Mouse (Mus musculus): ENCODE data around the gene Slc2a5. TPM values are rescaled to one million over a fixed set of nuclear protein-coding genes. Genes with fewer than 3 reads are reported as not detected.

Gene Slc2a5
- polyA plus RNA-seq, 1 experiment from 2014 or later, result 1.8 TPM

DNA sequence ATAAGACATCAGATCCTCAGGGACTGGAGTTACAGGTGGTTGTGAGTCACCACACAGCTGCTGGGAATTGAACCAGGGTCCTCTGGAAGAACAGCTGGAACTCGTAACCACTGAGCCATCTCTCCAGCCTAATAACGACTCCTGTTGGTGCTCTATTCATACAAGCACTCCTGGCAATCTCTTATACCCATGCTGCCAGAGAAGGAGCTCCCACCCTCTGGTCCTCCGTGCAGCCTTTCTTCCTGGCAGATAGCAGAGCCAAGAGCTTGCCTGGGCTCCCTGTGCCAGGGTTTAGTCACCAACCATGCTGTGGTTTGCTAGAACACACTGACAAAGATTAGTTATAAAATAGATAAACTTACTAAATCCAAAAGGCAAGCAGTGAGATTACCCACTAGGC is 9.4 kb upstream of the Slc2a5 start:
- Histone ChIP-seq H3K4me3 (ENCODE audit: low read depth, low read length) (no peak overlapping the region), H3K9ac (ENCODE audit: low read length) (no peak overlapping the region), H3K27ac (replicated peaks; ENCODE audit: low read depth, low read length) (no peak overlapping the region), H3K36me3 (ENCODE audit: control insufficient read depth, insufficient read depth, low read length) (no peaks in the 10 kb centered on the region), H3K27me3 (ENCODE audit: control insufficient read depth, insufficient read depth, low read length) (no peaks in the 10 kb centered on the region), H3K4me1 (ENCODE audit: control insufficient read depth, insufficient read depth, low read length) (no peaks in the 10 kb centered on the region), H3K9me3 (ENCODE audit: control insufficient read depth, low read length) (no peaks in the 10 kb centered on the region), H3K4me2 (ENCODE audit: low read depth, severe bottlenecking) (no peak overlapping the region)
- WGBS, result 65% methylated on average over 3 of the region's 3 CpGs
- ATAC-seq (ENCODE audit: insufficient number of reproducible peaks, low FRiP score, low TSS enrichment, low read depth), result no peak
- no peak for DNase-seq (ENCODE audit: low spot score)

DNA sequence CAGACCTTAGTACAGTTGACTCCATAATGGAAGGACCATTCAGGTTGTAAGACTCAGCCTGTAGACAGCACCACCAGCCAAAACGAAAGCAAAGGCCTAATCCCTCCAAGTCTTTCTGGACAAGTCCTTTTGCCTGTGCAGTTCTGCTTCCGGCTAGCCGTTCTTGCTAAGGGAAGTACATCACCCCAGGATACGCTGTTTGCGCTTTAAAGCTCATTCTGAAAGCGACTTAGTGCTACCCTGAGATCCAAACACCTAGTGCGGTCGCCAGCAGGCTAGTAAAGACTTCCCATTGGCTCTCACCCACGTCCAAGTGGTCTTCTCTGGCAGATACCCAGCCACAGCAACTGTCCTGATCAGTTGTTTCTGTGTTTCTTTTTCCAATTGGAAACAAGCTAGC is 8.7 kb upstream of the Slc2a5 start:
- no peaks in the 10 kb centered on the region for H3K27me3 ChIP-seq (ENCODE audit: control insufficient read depth, insufficient read depth, low read length)
- no peaks in the 10 kb centered on the region for H3K36me3 ChIP-seq (ENCODE audit: control insufficient read depth, insufficient read depth, low read length)
- no peak for ATAC-seq (ENCODE audit: insufficient number of reproducible peaks, low FRiP score, low TSS enrichment, low read depth)
- no peak overlapping the region for H3K9ac ChIP-seq (ENCODE audit: low read length)
- H3K4me2 ChIP-seq (ENCODE audit: low read depth, severe bottlenecking), result no peak overlapping the region
- H3K9me3 ChIP-seq (ENCODE audit: control insufficient read depth, low read length), result no peaks in the 10 kb centered on the region
- DNase-seq (ENCODE audit: low spot score), result no peak
- no peak overlapping the region for H3K27ac ChIP-seq (replicated peaks; ENCODE audit: low read depth, low read length)
- WGBS, result 75% methylated on average over 9 of the region's 9 CpGs
- H3K4me3 ChIP-seq (ENCODE audit: low read depth, low read length), result no peak overlapping the region
- H3K4me1 ChIP-seq (ENCODE audit: control insufficient read depth, insufficient read depth, low read length), result no peaks in the 10 kb centered on the region

DNA sequence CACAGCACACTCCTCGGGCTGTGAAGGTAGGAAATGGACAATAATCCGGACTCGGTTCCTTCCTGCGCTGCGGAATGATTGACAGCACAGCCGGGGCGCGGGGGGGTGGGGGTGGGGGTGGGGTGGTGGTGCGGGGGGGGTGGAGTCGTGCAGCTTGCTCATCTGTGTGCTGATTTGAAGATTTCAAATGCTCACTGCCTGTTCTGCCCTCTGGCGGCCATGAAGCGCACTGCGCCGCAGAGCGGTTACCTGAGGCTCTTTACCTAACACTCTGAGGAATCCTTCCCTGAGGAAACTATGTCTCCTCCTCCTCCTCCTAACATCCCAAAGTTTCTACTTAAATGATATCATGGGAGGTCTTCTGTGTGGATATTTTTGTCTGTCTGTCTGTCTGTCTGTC is 6.2 kb upstream of the Slc2a5 start:
- Histone ChIP-seq H3K36me3 (ENCODE audit: control insufficient read depth, insufficient read depth, low read length) (no peaks in the 10 kb centered on the region), H3K4me1 (ENCODE audit: control insufficient read depth, insufficient read depth, low read length) (no peaks in the 10 kb centered on the region), H3K27me3 (ENCODE audit: control insufficient read depth, insufficient read depth, low read length) (no peaks in the 10 kb centered on the region), H3K4me2 (ENCODE audit: low read depth, severe bottlenecking) (no peak overlapping the region), H3K9me3 (ENCODE audit: control insufficient read depth, low read length) (no peaks in the 10 kb centered on the region), H3K27ac (replicated peaks; ENCODE audit: low read depth, low read length) (no peak overlapping the region), H3K4me3 (ENCODE audit: low read depth, low read length) (no peak overlapping the region), H3K9ac (ENCODE audit: low read length) (no peak overlapping the region)
- no peak for ATAC-seq (ENCODE audit: insufficient number of reproducible peaks, low FRiP score, low TSS enrichment, low read depth)
- peak; percentile 81 for DNase-seq (ENCODE audit: low spot score)
- WGBS, result 6% methylated on average over 15 of the region's 15 CpGs

DNA sequence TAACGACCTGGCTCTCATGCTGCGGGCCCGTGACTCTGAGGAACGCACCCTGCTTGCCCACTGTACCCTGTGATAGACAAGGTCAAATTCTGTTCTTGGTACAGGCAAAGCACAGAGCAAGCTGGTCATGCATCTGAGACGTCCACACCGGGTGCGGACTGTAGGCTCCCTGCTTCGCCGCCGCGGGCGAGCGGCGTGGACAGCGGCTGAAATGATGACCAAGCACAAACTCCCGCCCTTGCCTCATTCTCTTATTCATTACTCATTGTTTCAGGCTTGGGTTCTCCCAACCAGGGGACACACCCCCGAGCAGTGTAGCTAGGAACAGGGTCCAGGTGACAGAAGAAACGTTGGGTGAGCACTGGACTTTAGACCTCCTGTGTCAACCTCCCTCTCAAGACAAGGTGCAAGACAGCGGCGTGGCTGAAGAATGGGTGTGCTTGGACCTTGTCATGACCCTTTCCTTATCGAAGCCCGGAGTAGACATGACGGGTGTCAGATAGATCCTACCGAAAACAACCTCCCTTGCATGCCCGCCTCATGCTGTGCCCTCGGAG is 4.5 kb upstream of the Slc2a5 start:
- no peak for ATAC-seq (ENCODE audit: insufficient number of reproducible peaks, low FRiP score, low TSS enrichment, low read depth)
- Histone ChIP-seq H3K9ac (ENCODE audit: low read length) (no peak overlapping the region), H3K4me3 (ENCODE audit: low read depth, low read length) (no peak overlapping the region), H3K27me3 (ENCODE audit: control insufficient read depth, insufficient read depth, low read length) (no peaks in the 10 kb centered on the region), H3K9me3 (ENCODE audit: control insufficient read depth, low read length) (no peaks in the 10 kb centered on the region), H3K4me2 (ENCODE audit: low read depth, severe bottlenecking) (no peak overlapping the region), H3K27ac (replicated peaks; ENCODE audit: low read depth, low read length) (no peak overlapping the region), H3K36me3 (ENCODE audit: control insufficient read depth, insufficient read depth, low read length) (no peaks in the 10 kb centered on the region), H3K4me1 (ENCODE audit: control insufficient read depth, insufficient read depth, low read length) (peaks cover 6% of the 10 kb centered on the region; the same call in 1 of the 2 replicates)
- 92% methylated on average over 26 of the region's 26 CpGs for WGBS
- DNase-seq (ENCODE audit: low spot score), result no peak

DNA sequence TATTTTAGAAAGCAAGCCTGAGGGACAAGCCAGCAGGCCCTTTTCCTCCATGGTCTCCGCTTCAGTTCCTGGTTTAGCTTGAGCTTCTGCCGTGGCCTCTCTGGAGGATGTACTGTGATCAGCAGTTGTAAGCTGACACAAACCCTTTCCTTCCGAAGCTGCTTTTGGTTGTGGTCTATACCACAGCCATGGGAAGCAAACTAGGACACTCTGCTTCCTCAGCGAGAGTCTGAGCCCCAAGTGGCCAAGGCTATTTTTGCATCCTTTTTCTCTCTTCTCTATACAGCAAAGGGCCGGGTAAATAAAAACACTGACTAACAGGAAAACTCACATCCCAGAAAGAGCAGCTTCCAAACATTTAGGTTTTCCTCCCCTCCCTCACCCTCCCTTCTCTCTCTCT is 1.8 kb upstream of the Slc2a5 start:
- no peak for DNase-seq (ENCODE audit: low spot score)
- WGBS, result 58% methylated on average over 5 of the region's 5 CpGs

DNA sequence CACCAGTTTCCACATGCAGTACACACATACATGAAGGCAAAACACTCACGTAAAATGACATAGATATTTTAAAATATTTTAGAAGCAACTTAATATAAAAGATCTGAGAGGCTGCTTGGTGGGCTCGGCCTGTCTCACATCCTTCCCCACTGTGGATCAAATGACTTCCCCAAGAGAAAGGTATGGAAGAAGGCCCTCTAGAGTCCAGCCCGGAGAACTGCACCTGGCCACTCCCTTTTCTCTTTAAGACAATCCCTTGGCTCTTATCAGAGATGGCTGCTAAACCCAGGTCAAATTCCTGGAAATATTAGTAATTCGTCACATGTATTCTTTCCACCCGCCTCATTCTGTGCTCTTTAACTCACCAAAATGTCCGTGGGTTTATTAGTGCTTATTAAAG is 920 bp upstream of the Slc2a5 start:
- WGBS, result 63% methylated on average over 6 of the region's 6 CpGs
- Histone ChIP-seq H3K27me3 (ENCODE audit: control insufficient read depth, insufficient read depth, low read length) (no peaks in the 10 kb centered on the region), H3K9me3 (ENCODE audit: control insufficient read depth, low read length) (no peaks in the 10 kb centered on the region), H3K4me2 (ENCODE audit: low read depth, severe bottlenecking) (no peak overlapping the region), H3K27ac (replicated peaks; ENCODE audit: low read depth, low read length) (no peak overlapping the region), H3K9ac (ENCODE audit: low read length) (no peak overlapping the region), H3K4me3 (ENCODE audit: low read depth, low read length) (no peak overlapping the region), H3K4me1 (ENCODE audit: control insufficient read depth, insufficient read depth, low read length) (peaks cover 18% of the 10 kb centered on the region), H3K36me3 (ENCODE audit: control insufficient read depth, insufficient read depth, low read length) (no peaks in the 10 kb centered on the region)
- DNase-seq (ENCODE audit: low spot score) (no peak), ATAC-seq (ENCODE audit: insufficient number of reproducible peaks, low FRiP score, low TSS enrichment, low read depth) (no peak)

More for the DNA sequence above, 1.8 kb upstream of the Slc2a5 start:
- H3K4me2 ChIP-seq (ENCODE audit: low read depth, severe bottlenecking), result no peak overlapping the region
- no peak overlapping the region for H3K9ac ChIP-seq (ENCODE audit: low read length)
- H3K27me3 ChIP-seq (ENCODE audit: control insufficient read depth, insufficient read depth, low read length), result no peaks in the 10 kb centered on the region
- H3K4me1 ChIP-seq (ENCODE audit: control insufficient read depth, insufficient read depth, low read length), result peaks cover 18% of the 10 kb centered on the region
- no peaks in the 10 kb centered on the region for H3K36me3 ChIP-seq (ENCODE audit: control insufficient read depth, insufficient read depth, low read length)
- H3K4me3 ChIP-seq (ENCODE audit: low read depth, low read length), result no peak overlapping the region
- H3K9me3 ChIP-seq (ENCODE audit: control insufficient read depth, low read length), result no peaks in the 10 kb centered on the region
- no peak for ATAC-seq (ENCODE audit: insufficient number of reproducible peaks, low FRiP score, low TSS enrichment, low read depth)
- H3K27ac ChIP-seq (replicated peaks; ENCODE audit: low read depth, low read length), result no peak overlapping the region

DNA sequence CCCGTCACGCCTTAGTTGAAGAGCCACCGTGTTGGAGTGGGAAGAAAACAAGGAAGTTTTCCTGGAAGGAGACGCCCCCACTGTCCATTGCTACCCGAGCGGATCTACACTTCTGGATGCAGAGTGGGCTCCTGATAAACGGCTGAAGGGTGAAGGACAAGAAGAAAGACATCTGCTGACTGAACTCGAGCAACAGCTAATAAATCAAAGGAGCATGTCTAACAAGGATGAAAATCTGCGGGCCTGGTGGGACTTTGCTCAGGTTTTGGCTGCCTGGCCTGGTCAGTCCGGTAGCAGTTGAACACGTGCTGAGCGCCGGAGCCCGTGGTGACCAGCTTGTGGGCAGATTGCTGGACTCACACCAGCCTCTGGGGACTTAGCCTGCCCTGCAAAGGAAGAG is 557 bp downstream of the Slc2a5 start:
- H3K4me2 ChIP-seq (ENCODE audit: low read depth, severe bottlenecking), result no peak overlapping the region; the same call in none of the 2 replicates
- 55% methylated on average over 14 of the region's 14 CpGs for WGBS
- H3K4me3 ChIP-seq (ENCODE audit: low read depth, low read length), result no peak overlapping the region
- no peaks in the 10 kb centered on the region for H3K27me3 ChIP-seq (ENCODE audit: control insufficient read depth, insufficient read depth, low read length)
- H3K9ac ChIP-seq (ENCODE audit: low read length), result no peak overlapping the region
- H3K4me1 ChIP-seq (ENCODE audit: control insufficient read depth, insufficient read depth, low read length), result peaks cover 18% of the 10 kb centered on the region
- H3K9me3 ChIP-seq (ENCODE audit: control insufficient read depth, low read length), result no peaks in the 10 kb centered on the region
- ATAC-seq (ENCODE audit: insufficient number of reproducible peaks, low FRiP score, low TSS enrichment, low read depth) (no peak), DNase-seq (ENCODE audit: low spot score) (no peak)
- H3K36me3 ChIP-seq (ENCODE audit: control insufficient read depth, insufficient read depth, low read length), result no peaks in the 10 kb centered on the region
- no peak overlapping the region for H3K27ac ChIP-seq (replicated peaks; ENCODE audit: low read depth, low read length)

DNA sequence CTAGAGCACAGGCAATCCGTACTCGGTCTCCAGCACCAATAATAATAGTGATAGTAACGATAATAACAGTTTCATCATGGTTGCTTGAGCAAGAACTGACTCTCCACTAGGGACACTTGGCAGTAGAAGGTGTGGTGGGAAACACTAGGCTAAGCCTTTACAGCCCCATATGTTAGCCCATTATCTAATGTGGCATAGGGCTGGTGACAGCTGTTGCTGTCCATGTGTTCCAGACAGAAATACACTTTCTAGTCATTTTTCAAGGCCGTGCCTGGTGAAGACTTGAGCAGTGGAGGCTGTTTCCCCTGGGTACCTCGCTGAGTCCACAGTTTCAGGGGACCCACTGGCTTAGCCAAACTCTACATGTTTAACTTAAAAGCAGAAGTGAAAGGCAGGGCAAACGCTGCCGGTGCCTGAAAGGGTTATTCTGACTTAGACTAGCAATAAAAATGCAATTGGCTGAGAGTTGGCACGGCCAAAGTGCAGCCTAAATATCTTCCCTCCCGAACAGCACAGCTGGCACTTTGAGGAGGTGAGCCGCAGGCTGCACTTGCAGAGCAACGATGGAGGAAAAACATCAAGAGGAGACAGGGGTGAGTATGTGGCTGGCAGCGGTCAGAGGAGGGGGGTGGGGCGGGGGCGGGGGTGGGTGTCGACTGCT is 1.2 kb downstream of the Slc2a5 start:
- Histone ChIP-seq H3K4me2 (ENCODE audit: low read depth, severe bottlenecking) (0 out of 2 replicates have a peak overlapping the region, but pooled peaks have one; percentile 12), H3K4me1 (ENCODE audit: control insufficient read depth, insufficient read depth, low read length) (peaks cover 18% of the 10 kb centered on the region), H3K27me3 (ENCODE audit: control insufficient read depth, insufficient read depth, low read length) (no peaks in the 10 kb centered on the region), H3K9me3 (ENCODE audit: control insufficient read depth, low read length) (no peaks in the 10 kb centered on the region), H3K27ac (replicated peaks; ENCODE audit: low read depth, low read length) (no peak overlapping the region), H3K9ac (ENCODE audit: low read length) (no peak overlapping the region), H3K4me3 (ENCODE audit: low read depth, low read length) (no peak overlapping the region), H3K36me3 (ENCODE audit: control insufficient read depth, insufficient read depth, low read length) (no peaks in the 10 kb centered on the region)
- WGBS, result 31% methylated on average over 15 of the region's 15 CpGs
- DNase-seq (ENCODE audit: low spot score), result no peak
- no peak for ATAC-seq (ENCODE audit: insufficient number of reproducible peaks, low FRiP score, low TSS enrichment, low read depth)

DNA sequence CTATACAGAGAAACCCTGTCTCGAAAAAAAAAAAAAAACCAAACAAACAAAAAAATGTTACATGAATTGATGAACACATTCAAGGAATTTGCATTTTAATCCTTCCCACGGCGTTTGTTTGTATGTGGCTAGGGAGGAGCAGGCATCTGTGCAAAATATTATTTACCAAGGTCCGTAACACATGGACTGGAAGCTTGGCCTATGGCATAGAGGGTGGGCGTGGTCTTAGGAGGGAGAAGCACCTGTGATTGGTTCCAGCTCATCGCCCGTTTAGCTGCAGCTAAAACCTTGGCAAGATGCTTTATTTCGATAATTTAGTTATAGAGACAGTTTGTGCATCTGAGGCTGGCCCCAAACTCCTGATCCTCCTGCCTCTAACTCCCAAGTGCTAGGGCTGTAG is 2.3 kb downstream of the Slc2a5 start:
- ATAC-seq (ENCODE audit: insufficient number of reproducible peaks, low FRiP score, low TSS enrichment, low read depth), result no peak
- DNase-seq (ENCODE audit: low spot score), result no peak
- H3K4me1 ChIP-seq (ENCODE audit: control insufficient read depth, insufficient read depth, low read length), result peaks cover 18% of the 10 kb centered on the region
- H3K36me3 ChIP-seq (ENCODE audit: control insufficient read depth, insufficient read depth, low read length), result no peaks in the 10 kb centered on the region
- H3K27me3 ChIP-seq (ENCODE audit: control insufficient read depth, insufficient read depth, low read length), result no peaks in the 10 kb centered on the region
- 78% methylated on average over 8 of the region's 8 CpGs for WGBS
- H3K4me2 ChIP-seq (ENCODE audit: low read depth, severe bottlenecking), result no peak overlapping the region
- no peaks in the 10 kb centered on the region for H3K9me3 ChIP-seq (ENCODE audit: control insufficient read depth, low read length)
- H3K4me3 ChIP-seq (ENCODE audit: low read depth, low read length), result no peak overlapping the region
- H3K27ac ChIP-seq (replicated peaks; ENCODE audit: low read depth, low read length), result no peak overlapping the region
- no peak overlapping the region for H3K9ac ChIP-seq (ENCODE audit: low read length)

Data from limb, embryonic 11.5 days (tissue).